Mouse (Mus musculus): ENCODE measurements at regions not wholly inside any gene's neighbourhood (a gene's known extent, or its start where the extent isn't known, plus 50 kb on each side); places are given as distances from the start of the nearest gene placed in this dataset.

GRCm38 (mm10) chr7:115147352-115147977 is 404.0 kb downstream of the Insc start:
- dilution Hi-C loops (cut with MboI; ENCODE audit: extremely low pct_ligation_motif_present, extremely low pct_unique_long_range_greater_than_20kb, low sequenced_read_pairs): no loop called here
- in situ Hi-C loops (cut with MboI; ENCODE audit: low pct_ligation_motif_present, low pct_unique_long_range_greater_than_20kb, low sequenced_read_pairs): no loop called here
- H3K4me3 ChIP-seq (replicated peaks in 1 of 3; ENCODE audit: low read depth in 2 of 3, low read length in 2 of 3, poor library complexity in 1 of 3): no peak overlapping the region
- no peaks in the 10 kb centered on the region for H3K79me2 ChIP-seq (replicated peaks; ENCODE audit: control insufficient read depth, extremely low read depth, insufficient read depth, poor library complexity, severe bottlenecking)
- H3K4me2 ChIP-seq (ENCODE audit: insufficient read depth, low read depth, poor library complexity, severe bottlenecking): no peak overlapping the region
- no peaks in the 10 kb centered on the region for H3K27me3 ChIP-seq (replicated peaks)
- TF ChIP-seq USF1 (IDR thresholded peaks at IDR 0.05; ENCODE audit: low read depth, low read length): no peak
- no peak for TF ChIP-seq GABPA (IDR thresholded peaks at IDR 0.05; ENCODE audit: insufficient replicate concordance, low read depth, low read length)
- no peak for TF ChIP-seq ZC3H11A (IDR thresholded peaks at IDR 0.05; ENCODE audit: low read depth, low read length)
- TF ChIP-seq CHD2 (IDR thresholded peaks at IDR 0.05; ENCODE audit: low read length): no peak
- no peak for TF ChIP-seq RAD21 (IDR thresholded peaks at IDR 0.05; ENCODE audit: low read depth, low read length)
- TF ChIP-seq MAFK (IDR thresholded peaks at IDR 0.05; ENCODE audit: insufficient replicate concordance, low read length): no peak
- no peak for TF ChIP-seq MXI1 (IDR thresholded peaks at IDR 0.05; ENCODE audit: low read depth, low read length)
- TF ChIP-seq SMC3 (IDR thresholded peaks at IDR 0.05; ENCODE audit: low read depth, low read length): no peak
- no peak for TF ChIP-seq RCOR1 (conservative IDR thresholded peaks at IDR 0.05; ENCODE audit: low read depth, low read length)
- no peak for TF ChIP-seq CHD1 (IDR thresholded peaks at IDR 0.05; ENCODE audit: low read depth, low read length)
- no peak for TF ChIP-seq ZMIZ1 (IDR thresholded peaks at IDR 0.05; ENCODE audit: low read depth, low read length)
- TF ChIP-seq SIN3A (IDR thresholded peaks at IDR 0.05; ENCODE audit: low read length): no peak
- no peak for DNase-seq (ENCODE audit: extremely low read depth)
- H3K9ac ChIP-seq (ENCODE audit: insufficient read depth, low read depth): no peak overlapping the region
- no peaks in the 10 kb centered on the region for H3K36me3 ChIP-seq (replicated peaks in 1 of 2; ENCODE audit: control insufficient read depth in 1 of 2, insufficient read depth in 1 of 2, low read length in 1 of 2)
- no peak overlapping the region for H3K27ac ChIP-seq (ENCODE audit: insufficient read depth, low read depth)
- H3K9me3 ChIP-seq (replicated peaks; ENCODE audit: low read length): no peaks in the 10 kb centered on the region
- no peaks in the 10 kb centered on the region; a peak in 1 of 4 replicates for H3K4me1 ChIP-seq (ENCODE audit: control insufficient read depth in 1 of 2, insufficient read depth in 2 of 2)

GRCm38 (mm10) chr7:115153291-115153690 is 409.8 kb downstream of the Insc start:
- dilution Hi-C loops (cut with MboI; ENCODE audit: extremely low pct_ligation_motif_present, extremely low pct_unique_long_range_greater_than_20kb, low sequenced_read_pairs) (no loop called here), in situ Hi-C loops (cut with MboI; ENCODE audit: low pct_ligation_motif_present, low pct_unique_long_range_greater_than_20kb, low sequenced_read_pairs) (no loop called here)
- Histone ChIP-seq H3K27ac (ENCODE audit: insufficient read depth, low read depth) (no peak overlapping the region), H3K9ac (ENCODE audit: insufficient read depth, low read depth) (no peak overlapping the region), H3K36me3 (replicated peaks in 1 of 2; ENCODE audit: control insufficient read depth in 1 of 2, insufficient read depth in 1 of 2, low read length in 1 of 2) (no peaks in the 10 kb centered on the region), H3K4me3 (replicated peaks in 1 of 3; ENCODE audit: low read depth in 2 of 3, low read length in 2 of 3, poor library complexity in 1 of 3) (no peak overlapping the region), H3K4me1 (ENCODE audit: control insufficient read depth in 1 of 2, insufficient read depth in 2 of 2) (peaks cover 0 to 29% of the 10 kb centered on the region in 2 experiments; a peak in 2 of 4 replicates), H3K27me3 (replicated peaks) (no peaks in the 10 kb centered on the region), H3K4me2 (ENCODE audit: insufficient read depth, low read depth, poor library complexity, severe bottlenecking) (no peak overlapping the region), H3K79me2 (replicated peaks; ENCODE audit: control insufficient read depth, extremely low read depth, insufficient read depth, poor library complexity, severe bottlenecking) (no peaks in the 10 kb centered on the region), H3K9me3 (replicated peaks; ENCODE audit: low read length) (no peaks in the 10 kb centered on the region)
- TF ChIP-seq NELFE (IDR thresholded peaks at IDR 0.05; ENCODE audit: low read depth, low read length): no peak
- no peak for DNase-seq (ENCODE audit: extremely low read depth)

All from CH12.LX (cell line).